Mouse (Mus musculus) brain, embryonic 18.5 days (tissue): ENCODE data around the gene Trappc2l.
"Not testable (repeated sequence)": the region's sequence is repeated elsewhere in the genome, so short reads cannot be mapped to it uniquely, and the experiment has no call there.

ENCODE experiments used
- DNase-seq: peaks from one replicate; pipeline ENCODE4 v3.0.0-alpha.2; 2012; ENCODE audit warnings: low read depth, low spot score

Gene Trappc2l

GRCm38 (mm10) chr8:122611295-122612133, at the start of gene Trappc2l, which contains the start of gene Galns:
TSS of gene Trappc2l (plus strand) at chr8:122611640.
TSS of gene Galns (minus strand) at chr8:122611463.
- DNase-seq: peak; percentile 94

DNA sequence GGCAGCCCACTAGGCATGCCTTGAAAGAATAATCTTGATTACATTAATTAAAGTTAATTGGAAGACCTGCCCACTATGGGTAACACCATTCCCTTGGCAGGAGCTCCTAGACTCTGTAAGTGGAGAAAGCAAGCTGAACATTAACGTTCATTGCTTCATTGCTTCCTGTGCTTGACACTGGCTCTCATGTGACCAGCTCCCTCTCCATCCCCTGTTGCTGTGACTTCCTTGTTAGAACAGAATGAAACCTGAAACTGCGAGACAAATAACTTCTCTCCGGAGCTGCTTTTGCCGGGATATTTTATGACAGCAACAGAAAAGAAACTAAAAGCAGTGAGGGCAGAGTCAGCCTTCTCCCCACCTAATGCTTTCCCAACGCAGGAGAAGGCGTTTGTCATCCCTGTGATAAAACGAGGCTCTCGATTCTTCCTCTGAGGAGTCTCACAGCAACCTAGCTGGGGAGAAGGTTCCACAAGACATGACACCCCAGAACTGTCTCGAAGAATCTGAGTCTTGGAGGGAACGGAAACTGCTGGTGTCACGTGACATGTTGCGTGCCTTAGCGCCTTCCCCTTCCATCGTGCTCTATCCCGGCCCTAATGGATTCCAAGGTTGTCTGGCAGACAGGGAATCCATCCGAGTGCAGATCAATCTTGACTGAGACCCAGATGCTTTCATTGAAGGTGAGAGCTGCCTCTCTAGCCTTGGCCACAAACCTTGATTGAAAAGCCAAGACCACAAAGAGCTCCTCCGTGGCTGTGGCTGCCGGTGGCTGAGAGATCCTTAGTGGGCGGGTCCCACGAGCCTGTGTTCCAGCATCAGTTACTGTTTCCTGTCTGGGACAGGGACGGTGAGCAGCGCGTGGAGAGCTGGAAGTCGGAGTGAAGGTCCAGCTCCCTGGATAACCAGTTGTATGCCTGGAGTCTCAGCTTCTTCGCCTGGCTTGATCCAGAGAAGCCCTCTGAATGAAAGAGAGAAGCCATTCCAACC, 46.8 kb upstream of the Trappc2l start:
- DNase-seq: no peak

DNA sequence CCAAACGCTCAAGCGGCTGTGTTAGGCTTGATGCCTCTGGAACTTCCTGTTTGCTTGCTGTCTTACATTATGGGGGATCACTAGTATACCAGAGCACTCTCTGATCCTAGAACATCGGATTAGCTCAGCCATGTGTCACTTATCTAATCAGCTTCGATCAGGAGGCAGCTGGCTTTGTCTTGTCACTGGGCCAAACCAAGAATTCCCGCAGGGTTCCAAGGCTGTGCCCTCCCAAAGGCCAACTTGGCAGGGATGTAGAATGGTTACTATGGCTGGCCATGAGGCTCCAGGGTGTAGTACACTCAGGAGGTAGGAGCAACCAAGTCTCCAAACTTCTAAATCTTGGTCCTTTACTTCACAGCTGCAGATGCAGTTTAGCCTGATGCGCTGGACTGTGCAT, 44.7 kb upstream of the Trappc2l start:
- no peak for DNase-seq

DNA sequence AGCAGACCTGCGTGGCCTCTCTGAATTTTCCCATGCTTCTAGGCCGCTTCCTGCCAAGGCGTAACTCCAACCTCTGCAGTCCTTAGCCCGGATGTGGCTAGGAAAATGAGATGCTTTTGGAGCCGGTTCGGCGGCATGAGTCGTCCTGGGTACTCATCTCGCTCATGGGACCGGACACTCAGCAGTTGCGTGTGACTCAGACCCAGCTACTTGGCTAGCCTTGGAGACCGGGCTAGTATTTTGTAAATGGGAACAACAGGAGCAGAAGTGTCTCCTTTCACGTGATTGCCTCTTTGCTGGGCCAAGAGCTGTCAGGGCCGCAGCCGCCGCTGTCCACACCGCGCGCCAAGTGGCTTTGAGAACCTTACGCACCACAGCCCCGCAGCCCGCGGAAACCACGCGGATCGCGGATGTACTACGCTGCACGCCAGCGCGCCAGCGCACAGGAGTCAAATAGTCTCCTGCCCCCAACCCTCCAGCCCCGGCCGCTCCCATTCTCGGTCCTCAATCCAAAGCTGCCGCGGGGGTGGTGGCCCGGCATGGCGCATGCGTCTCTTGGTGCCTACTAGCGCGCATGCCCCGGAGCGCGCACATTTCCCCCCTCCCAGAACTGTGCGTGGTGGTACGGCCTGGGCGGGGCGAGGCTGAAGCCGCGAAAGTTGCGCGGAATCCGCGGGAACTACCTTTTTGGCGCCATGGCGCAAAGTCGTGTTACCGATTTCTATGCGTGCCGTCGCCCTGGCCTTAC, 43.9 kb upstream of the Trappc2l start, which contains the start of gene Cdt1:
Gene Cdt1, plus strand, starts transcription at position 655 of the 748 bp plus-strand sequence.
- peak; percentile 89 for DNase-seq

DNA sequence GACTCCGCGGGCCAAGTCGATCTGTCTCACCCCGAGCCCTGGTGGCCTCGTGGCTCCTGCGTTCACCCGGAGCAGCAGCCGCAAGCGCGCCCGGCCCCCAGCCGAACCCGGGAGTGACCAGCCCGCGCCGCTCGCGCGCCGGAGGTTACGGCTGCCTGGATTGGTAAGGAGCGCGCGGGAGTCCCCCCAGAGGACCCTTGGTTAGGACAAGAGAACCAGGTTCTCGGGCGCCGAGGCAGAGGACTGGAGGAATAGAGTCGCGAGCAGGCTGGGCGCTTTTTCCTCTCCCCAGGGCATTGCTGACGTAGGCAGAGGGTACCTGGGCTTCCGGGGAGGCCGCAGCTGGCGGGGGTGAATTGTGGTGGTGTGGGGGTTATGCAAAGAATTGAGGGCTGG, 43.3 kb upstream of the Trappc2l start:
- no peak for DNase-seq

GRCm38 (mm10) chr8:122568881-122569309, 42.5 kb upstream of the Trappc2l start:
- DNase-seq: no peak

GRCm38 (mm10) chr8:122569329-122569728, 42.1 kb upstream of the Trappc2l start:
- no peak for DNase-seq

DNA sequence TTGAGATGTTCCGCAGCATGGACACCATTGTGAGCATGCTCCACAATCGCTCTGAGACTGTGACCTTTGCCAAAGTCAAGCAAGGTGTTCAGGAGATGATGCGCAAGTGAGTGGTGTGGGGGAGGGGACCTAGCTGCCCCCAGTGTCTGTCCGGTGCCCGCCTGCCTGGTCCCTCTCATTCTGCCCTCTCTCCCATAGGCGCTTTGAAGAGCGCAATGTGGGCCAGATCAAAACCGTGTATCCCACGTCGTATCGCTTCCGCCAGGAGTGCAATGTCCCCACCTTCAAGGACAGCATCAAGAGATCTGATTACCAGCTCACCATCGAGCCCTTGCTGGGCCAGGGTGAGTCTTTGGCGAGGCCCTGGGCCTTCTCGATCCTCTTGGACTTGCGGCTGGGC, 41.4 kb upstream of the Trappc2l start:
- DNase-seq: no peak

- DNase-seq: no peak
Measured at GRCm38 (mm10) chr8:122571153-122571552, 40.3 kb upstream of the Trappc2l start.

- no peak for DNase-seq
Measured at GRCm38 (mm10) chr8:122571750-122572267, 39.6 kb upstream of the Trappc2l start.

GRCm38 (mm10) chr8:122572751-122573150, 38.7 kb upstream of the Trappc2l start:
- DNase-seq: no peak

GRCm38 (mm10) chr8:122573176-122573575, 38.3 kb upstream of the Trappc2l start:
- not testable (repeated sequence) for DNase-seq

- DNase-seq: no peak
Measured at GRCm38 (mm10) chr8:122573577-122573976, 37.9 kb upstream of the Trappc2l start.

DNA sequence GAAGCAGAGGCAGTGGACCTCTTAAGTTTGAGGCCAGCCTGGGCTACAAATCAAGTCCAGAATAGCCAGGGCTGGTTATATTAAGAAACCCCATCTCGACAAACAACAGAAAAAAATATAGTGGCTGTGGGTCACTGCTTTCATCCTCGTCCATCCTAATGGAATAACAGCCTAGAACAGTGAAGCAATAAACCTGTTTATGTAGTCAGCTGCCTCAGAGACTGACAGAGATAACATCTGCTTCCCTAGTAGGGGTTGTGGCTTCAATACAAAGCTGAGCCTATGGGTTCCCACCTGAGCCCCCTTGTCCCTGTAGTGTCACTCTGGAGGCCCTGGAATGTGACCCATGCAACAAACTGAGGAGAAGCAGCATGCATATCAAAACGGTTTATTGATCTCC, 37.2 kb upstream of the Trappc2l start:
- no peak for DNase-seq

DNA sequence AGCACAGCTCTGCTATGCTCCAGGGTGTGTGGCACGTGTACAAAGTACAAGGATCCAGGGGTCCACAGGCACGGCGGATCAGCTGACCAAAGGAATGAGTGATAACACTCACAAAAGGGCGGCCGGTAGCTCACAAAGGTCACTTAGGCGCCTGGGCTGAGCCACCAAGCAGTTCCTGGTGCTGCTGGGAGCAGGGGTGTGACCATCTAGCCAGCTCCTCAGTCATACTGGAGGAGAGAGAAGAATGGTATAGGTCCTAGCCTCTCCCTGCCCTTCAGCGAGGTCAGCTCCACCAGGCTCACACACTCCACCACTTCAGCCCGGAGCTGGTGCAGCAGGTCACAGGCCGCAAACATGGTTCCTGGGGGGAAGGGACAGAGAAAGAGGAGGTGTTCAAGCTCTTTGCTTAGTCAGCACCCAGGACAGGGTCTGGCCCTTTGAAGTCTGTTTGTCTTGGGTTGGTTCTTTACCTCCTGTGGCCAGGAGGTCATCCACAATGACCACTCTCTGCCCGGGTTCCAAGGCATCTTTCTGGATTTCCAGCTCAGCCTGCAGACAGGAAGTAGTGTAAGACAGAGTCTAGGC, 36.7 kb upstream of the Trappc2l start:
- no peak for DNase-seq

DNA sequence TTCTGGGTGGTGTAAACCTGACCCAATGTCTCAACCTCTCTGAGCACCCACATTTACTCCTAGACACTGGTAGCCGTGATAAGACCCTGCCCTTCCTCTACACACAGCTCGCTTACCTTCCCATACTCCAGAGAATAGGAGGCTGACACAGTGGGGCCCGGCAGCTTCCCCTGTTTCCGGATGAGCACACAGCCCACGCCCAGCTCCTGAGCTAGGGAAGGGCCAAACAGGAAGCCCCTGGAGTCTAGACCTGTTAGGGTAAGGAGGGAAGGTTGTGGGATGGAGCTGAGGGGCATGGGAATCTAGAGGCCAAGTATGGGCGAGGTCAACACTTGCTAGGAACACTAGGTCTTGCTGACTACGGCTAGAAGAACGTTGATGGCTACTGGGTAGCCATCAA, 36.2 kb upstream of the Trappc2l start:
- no peak for DNase-seq

GRCm38 (mm10) chr8:122575735-122576647, 35.4 kb upstream of the Trappc2l start:
- DNase-seq: no peak

- DNase-seq: peak; percentile 80
Measured at GRCm38 (mm10) chr8:122576648-122577022, 34.8 kb upstream of the Trappc2l start, which contains the start of gene Aprt. TSS of gene Aprt (minus strand) at chr8:122576909.

GRCm38 (mm10) chr8:122577116-122577515, 34.3 kb upstream of the Trappc2l start:
- DNase-seq: no peak

- DNase-seq: no peak
Measured at GRCm38 (mm10) chr8:122579196-122579595, 32.2 kb upstream of the Trappc2l start.
